Mouse (Mus musculus): ENCODE measurements at regions not wholly inside any gene's neighbourhood (a gene's known extent, or its start where the extent isn't known, plus 50 kb on each side); places are given as distances from the start of the nearest gene placed in this dataset.
"Not testable (repeated sequence)": the region's sequence is repeated elsewhere in the genome, so short reads cannot be mapped to it uniquely, and the experiment has no call there.

GRCm38 (mm10) chr7:64101679-64102078 lies 52.0 kb upstream of the Trpm1 start:
- no peaks in the 10 kb centered on the region for H3K27me3 ChIP-seq (ENCODE audit: control insufficient read depth, insufficient read depth, low read length)
- no peak overlapping the region for H3K4me3 ChIP-seq (ENCODE audit: control insufficient read depth in 1 of 2, insufficient read depth in 1 of 2, low read depth in 1 of 2, low read length in 2 of 2)
- WGBS: 85% methylated on average over 1 of the region's 1 CpGs
- H3K36me3 ChIP-seq (ENCODE audit: control insufficient read depth, insufficient read depth, low read length): no peaks in the 10 kb centered on the region
- H3K4me1 ChIP-seq (ENCODE audit: control insufficient read depth in 2 of 2, insufficient read depth in 2 of 2, low read length in 2 of 2): no peaks in the 10 kb centered on the region
- H3K27ac ChIP-seq (replicated peaks in 1 of 2; ENCODE audit: control insufficient read depth in 1 of 2, insufficient read depth in 1 of 2, low read depth in 2 of 2, low read length in 2 of 2): no peak overlapping the region
- H3K9ac ChIP-seq (ENCODE audit: low read length): no peak overlapping the region
- H3K4me2 ChIP-seq (ENCODE audit: low read length): no peak overlapping the region
- no peak for ATAC-seq (ENCODE audit: insufficient number of reproducible peaks, insufficient read depth, low FRiP score, low read depth)
- no peaks in the 10 kb centered on the region for H3K9me3 ChIP-seq (ENCODE audit: control insufficient read depth, low read length)

GRCm38 (mm10) chr7:64099606-64100005 lies 54.0 kb upstream of the Trpm1 start:
- no peak for ATAC-seq (ENCODE audit: insufficient number of reproducible peaks, insufficient read depth, low FRiP score, low read depth)
- Histone ChIP-seq H3K9me3 (ENCODE audit: control insufficient read depth, low read length) (no peaks in the 10 kb centered on the region), H3K9ac (ENCODE audit: low read length) (no peak overlapping the region), H3K36me3 (ENCODE audit: control insufficient read depth, insufficient read depth, low read length) (no peaks in the 10 kb centered on the region), H3K4me1 (ENCODE audit: control insufficient read depth in 2 of 2, insufficient read depth in 2 of 2, low read length in 2 of 2) (no peaks in the 10 kb centered on the region), H3K27ac (replicated peaks in 1 of 2; ENCODE audit: control insufficient read depth in 1 of 2, insufficient read depth in 1 of 2, low read depth in 2 of 2, low read length in 2 of 2) (no peak overlapping the region), H3K4me3 (ENCODE audit: control insufficient read depth in 1 of 2, insufficient read depth in 1 of 2, low read depth in 1 of 2, low read length in 2 of 2) (no peak overlapping the region), H3K4me2 (ENCODE audit: low read length) (no peak overlapping the region), H3K27me3 (ENCODE audit: control insufficient read depth, insufficient read depth, low read length) (no peaks in the 10 kb centered on the region)
- 84% methylated on average over 3 of the region's 3 CpGs for WGBS

GRCm38 (mm10) chr7:64090067-64090466 lies 63.6 kb upstream of the Trpm1 start:
- 100% methylated on average over 1 of the region's 1 CpGs for WGBS
- Histone ChIP-seq H3K4me3 (ENCODE audit: control insufficient read depth in 1 of 2, insufficient read depth in 1 of 2, low read depth in 1 of 2, low read length in 2 of 2) (no peak overlapping the region), H3K9me3 (ENCODE audit: control insufficient read depth, low read length) (no peaks in the 10 kb centered on the region), H3K4me2 (ENCODE audit: low read length) (no peak overlapping the region), H3K27ac (replicated peaks in 1 of 2; ENCODE audit: control insufficient read depth in 1 of 2, insufficient read depth in 1 of 2, low read depth in 2 of 2, low read length in 2 of 2) (no peak overlapping the region), H3K27me3 (ENCODE audit: control insufficient read depth, insufficient read depth, low read length) (no peaks in the 10 kb centered on the region), H3K4me1 (ENCODE audit: control insufficient read depth in 2 of 2, insufficient read depth in 2 of 2, low read length in 2 of 2) (no peaks in the 10 kb centered on the region), H3K9ac (ENCODE audit: low read length) (no peak overlapping the region), H3K36me3 (ENCODE audit: control insufficient read depth, insufficient read depth, low read length) (no peaks in the 10 kb centered on the region)
- ATAC-seq (ENCODE audit: insufficient number of reproducible peaks, insufficient read depth, low FRiP score, low read depth): no peak

- Histone ChIP-seq H3K27me3 (ENCODE audit: control insufficient read depth, insufficient read depth, low read length) (no peaks in the 10 kb centered on the region), H3K27ac (replicated peaks in 1 of 2; ENCODE audit: control insufficient read depth in 1 of 2, insufficient read depth in 1 of 2, low read depth in 2 of 2, low read length in 2 of 2) (no peak overlapping the region), H3K4me2 (ENCODE audit: low read length) (no peak overlapping the region), H3K4me3 (ENCODE audit: control insufficient read depth in 1 of 2, insufficient read depth in 1 of 2, low read depth in 1 of 2, low read length in 2 of 2) (no peak overlapping the region), H3K9ac (ENCODE audit: low read length) (no peak overlapping the region), H3K9me3 (ENCODE audit: control insufficient read depth, low read length) (no peaks in the 10 kb centered on the region), H3K36me3 (ENCODE audit: control insufficient read depth, insufficient read depth, low read length) (no peaks in the 10 kb centered on the region), H3K4me1 (ENCODE audit: control insufficient read depth in 2 of 2, insufficient read depth in 2 of 2, low read length in 2 of 2) (no peaks in the 10 kb centered on the region)
- ATAC-seq (ENCODE audit: insufficient number of reproducible peaks, insufficient read depth, low FRiP score, low read depth): no peak
- 85% methylated on average over 5 of the region's 5 CpGs for WGBS
Observed at GRCm38 (mm10) chr7:64089034-64089433, 64.6 kb upstream of the Trpm1 start.

- 61% methylated on average over 1 of the region's 1 CpGs for WGBS
- not testable (repeated sequence) for H3K36me3 ChIP-seq (ENCODE audit: control insufficient read depth, insufficient read depth, low read length); H3K4me1 ChIP-seq (ENCODE audit: control insufficient read depth in 2 of 2, insufficient read depth in 2 of 2, low read length in 2 of 2); H3K4me2 ChIP-seq (ENCODE audit: low read length); H3K9ac ChIP-seq (ENCODE audit: low read length); H3K27ac ChIP-seq (replicated peaks in 1 of 2; ENCODE audit: control insufficient read depth in 1 of 2, insufficient read depth in 1 of 2, low read depth in 2 of 2, low read length in 2 of 2); H3K27me3 ChIP-seq (ENCODE audit: control insufficient read depth, insufficient read depth, low read length); ATAC-seq (ENCODE audit: insufficient number of reproducible peaks, insufficient read depth, low FRiP score, low read depth); H3K4me3 ChIP-seq (ENCODE audit: control insufficient read depth in 1 of 2, insufficient read depth in 1 of 2, low read depth in 1 of 2, low read length in 2 of 2); H3K9me3 ChIP-seq (ENCODE audit: control insufficient read depth, low read length)
Observed at GRCm38 (mm10) chr7:64083978-64084377, 69.7 kb upstream of the Trpm1 start.

- ATAC-seq (ENCODE audit: insufficient number of reproducible peaks, insufficient read depth, low FRiP score, low read depth): no peak
- H3K36me3 ChIP-seq (ENCODE audit: control insufficient read depth, insufficient read depth, low read length): no peaks in the 10 kb centered on the region
- no peaks in the 10 kb centered on the region for H3K9me3 ChIP-seq (ENCODE audit: control insufficient read depth, low read length)
- H3K4me2 ChIP-seq (ENCODE audit: low read length): no peak overlapping the region
- no peaks in the 10 kb centered on the region for H3K27me3 ChIP-seq (ENCODE audit: control insufficient read depth, insufficient read depth, low read length)
- H3K27ac ChIP-seq (replicated peaks in 1 of 2; ENCODE audit: control insufficient read depth in 1 of 2, insufficient read depth in 1 of 2, low read depth in 2 of 2, low read length in 2 of 2): no peak overlapping the region
- no peaks in the 10 kb centered on the region for H3K4me1 ChIP-seq (ENCODE audit: control insufficient read depth in 2 of 2, insufficient read depth in 2 of 2, low read length in 2 of 2)
- H3K4me3 ChIP-seq (ENCODE audit: control insufficient read depth in 1 of 2, insufficient read depth in 1 of 2, low read depth in 1 of 2, low read length in 2 of 2): no peak overlapping the region
- no peak overlapping the region for H3K9ac ChIP-seq (ENCODE audit: low read length)
- 80% methylated on average over 5 of the region's 5 CpGs for WGBS
Observed at GRCm38 (mm10) chr7:64082651-64083050, 71.0 kb upstream of the Trpm1 start.

- WGBS: 88% methylated on average over 3 of the region's 3 CpGs
- Histone ChIP-seq H3K27me3 (ENCODE audit: control insufficient read depth, insufficient read depth, low read length) (no peaks in the 10 kb centered on the region), H3K27ac (replicated peaks in 1 of 2; ENCODE audit: control insufficient read depth in 1 of 2, insufficient read depth in 1 of 2, low read depth in 2 of 2, low read length in 2 of 2) (no peak overlapping the region), H3K9me3 (ENCODE audit: control insufficient read depth, low read length) (no peaks in the 10 kb centered on the region), H3K4me2 (ENCODE audit: low read length) (no peak overlapping the region), H3K9ac (ENCODE audit: low read length) (no peak overlapping the region), H3K4me3 (ENCODE audit: control insufficient read depth in 1 of 2, insufficient read depth in 1 of 2, low read depth in 1 of 2, low read length in 2 of 2) (no peak overlapping the region), H3K36me3 (ENCODE audit: control insufficient read depth, insufficient read depth, low read length) (no peaks in the 10 kb centered on the region), H3K4me1 (ENCODE audit: control insufficient read depth in 2 of 2, insufficient read depth in 2 of 2, low read length in 2 of 2) (no peaks in the 10 kb centered on the region)
- ATAC-seq (ENCODE audit: insufficient number of reproducible peaks, insufficient read depth, low FRiP score, low read depth): no peak
Observed at GRCm38 (mm10) chr7:64082201-64082600, 71.4 kb upstream of the Trpm1 start.

GRCm38 (mm10) chr7:64081618-64082017 lies 72.0 kb upstream of the Trpm1 start:
- 69% methylated on average over 2 of the region's 2 CpGs for WGBS
- Histone ChIP-seq H3K27me3 (ENCODE audit: control insufficient read depth, insufficient read depth, low read length) (no peaks in the 10 kb centered on the region), H3K4me2 (ENCODE audit: low read length) (no peak overlapping the region), H3K9me3 (ENCODE audit: control insufficient read depth, low read length) (no peaks in the 10 kb centered on the region), H3K36me3 (ENCODE audit: control insufficient read depth, insufficient read depth, low read length) (no peaks in the 10 kb centered on the region), H3K4me3 (ENCODE audit: control insufficient read depth in 1 of 2, insufficient read depth in 1 of 2, low read depth in 1 of 2, low read length in 2 of 2) (no peak overlapping the region), H3K27ac (replicated peaks in 1 of 2; ENCODE audit: control insufficient read depth in 1 of 2, insufficient read depth in 1 of 2, low read depth in 2 of 2, low read length in 2 of 2) (no peak overlapping the region), H3K9ac (ENCODE audit: low read length) (no peak overlapping the region), H3K4me1 (ENCODE audit: control insufficient read depth in 2 of 2, insufficient read depth in 2 of 2, low read length in 2 of 2) (no peaks in the 10 kb centered on the region)
- ATAC-seq (ENCODE audit: insufficient number of reproducible peaks, insufficient read depth, low FRiP score, low read depth): no peak
